9 mouse cellular contexts compared by ENCODE assay signal in the genomic region with DNA sequence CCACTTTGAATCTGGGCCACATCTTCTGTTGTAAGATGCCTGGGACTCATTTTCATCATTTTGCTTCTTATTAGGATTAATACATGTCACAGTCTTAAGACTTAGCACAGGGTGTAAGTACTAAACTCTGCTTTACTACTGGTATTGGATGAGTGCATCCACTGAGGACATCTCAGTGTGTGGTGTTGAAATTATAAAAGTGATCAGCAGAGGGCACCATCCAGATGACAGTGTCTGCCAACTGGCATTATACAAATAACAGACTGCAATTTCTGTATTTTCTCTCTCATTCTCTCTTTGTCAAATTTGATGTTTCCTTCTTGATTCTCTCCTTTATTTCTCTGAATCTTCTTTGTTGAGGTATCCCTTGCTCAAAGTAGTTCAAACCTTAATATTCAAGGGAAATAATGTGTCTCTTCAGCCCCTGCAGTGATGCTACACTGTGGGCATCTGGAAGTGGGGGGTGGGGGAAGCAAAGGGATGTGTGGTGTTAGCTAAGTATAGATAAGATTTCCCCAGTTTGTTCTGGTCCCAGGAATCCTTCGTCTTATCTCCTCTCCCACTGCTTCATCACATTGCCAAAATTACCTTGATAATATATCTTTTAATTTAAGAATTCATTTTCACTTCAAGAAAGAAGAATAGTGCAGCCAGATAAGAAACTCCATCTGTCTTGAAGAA.
DNase-seq lines count a peak whose midpoint lies in the region; ATAC-seq lines count a peak whose summit lies in the region.
"Had no signal": no experiment of that assay in that cellular context is flagged by ENCODE, and none has a peak within 500 bp of the region (broad histone marks: within the 10 kb centered on the region; RNA-seq: fewer than 3 reads in every experiment).

No protein-coding gene starts in this region.

- ATAC-seq in neural tube, embryonic 12.5 days (ENCODE audit: low FRiP score, low read depth) = 0 out of 2 replicates have a peak, but pooled peaks have one; percentile 44
- ATAC-seq in neural tube, embryonic 15.5 days (ENCODE audit: low FRiP score) = no peak
- peak; percentile 81 for ATAC-seq in megakaryocyte-erythroid progenitor cell, adult 5-6 weeks (replicated peaks; ENCODE audit: low FRiP score, low TSS enrichment, poor library complexity, severe bottlenecking)
- no peak for ATAC-seq in erythroblast, adult 5-6 weeks (replicated peaks; ENCODE audit: low FRiP score, poor library complexity, severe bottlenecking)

- H3K36me3 ChIP-seq in neural tube, embryonic 12.5 days = no peaks in the 10 kb centered on the region
- H3K36me3 ChIP-seq in neural tube, embryonic 15.5 days = no peaks in the 10 kb centered on the region

- H3K4me1 ChIP-seq in neural tube, embryonic 12.5 days = no peaks in the 10 kb centered on the region
- 0 out of 2 replicates have a peak, but pooled peaks cover 2% of the 10 kb centered on the region for H3K4me1 ChIP-seq in neural tube, embryonic 15.5 days

- no peaks in the 10 kb centered on the region for H3K9me3 ChIP-seq in neural tube, embryonic 12.5 days
- H3K9me3 ChIP-seq in neural tube, embryonic 15.5 days (replicated peaks) = no peaks in the 10 kb centered on the region

- 55% methylated on average over 1 of the region's 1 CpGs for WGBS in neural tube, embryonic 12.5 days
- WGBS in neural tube, embryonic 15.5 days = 29% methylated on average over 1 of the region's 1 CpGs

- no peak overlapping the region for H3K4me3 ChIP-seq in neural tube, embryonic 12.5 days
- H3K4me3 ChIP-seq in neural tube, embryonic 15.5 days (replicated peaks) = no peak overlapping the region

- peak; percentile 23 to 76 for DNase-seq in frontal cortex, postnatal 36 days (ENCODE audit: low spot score in 2 of 2)
- DNase-seq in frontal cortex, postnatal 10 days (ENCODE audit: low spot score in 2 of 2) = no peak
- peak; percentile 44 to 56 for DNase-seq in cerebellum, adult 18-20 months
- DNase-seq in kidney, postnatal 4 days = peak; percentile 16 to 19

- H3K9ac ChIP-seq in neural tube, embryonic 12.5 days = no peak overlapping the region
- no peak overlapping the region for H3K9ac ChIP-seq in neural tube, embryonic 15.5 days (replicated peaks)

- no peaks in the 10 kb centered on the region for H3K27me3 ChIP-seq in neural tube, embryonic 12.5 days (replicated peaks)
- no peaks in the 10 kb centered on the region for H3K27me3 ChIP-seq in neural tube, embryonic 15.5 days (replicated peaks)

- H3K27ac ChIP-seq in neural tube, embryonic 12.5 days = no peak overlapping the region
- no peak overlapping the region for H3K27ac ChIP-seq in neural tube, embryonic 15.5 days (replicated peaks)
- H3K27ac ChIP-seq: macrophage had no signal

- no peak overlapping the region for H3K4me2 ChIP-seq in neural tube, embryonic 12.5 days (replicated peaks)
- no peak overlapping the region for H3K4me2 ChIP-seq in neural tube, embryonic 15.5 days

Comparison
In these comparisons a context has a peak if more than half of its experiments do, and no peak if none do; other contexts are left out.
1. DNase-seq: peak in frontal cortex, postnatal 36 days (2 of 2), cerebellum, adult 18-20 months (2 of 2) and kidney, postnatal 4 days (2 of 2); none in frontal cortex, postnatal 10 days (0 of 2).
2. ATAC-seq: peak in neural tube, embryonic 12.5 days (single experiment) and megakaryocyte-erythroid progenitor cell, adult 5-6 weeks (single experiment); none in neural tube, embryonic 15.5 days (single experiment) and erythroblast, adult 5-6 weeks (single experiment).